Mouse (Mus musculus) adrenal gland, postnatal 25 days (tissue): ENCODE data around the gene Scoc. TPM values are rescaled to one million over a fixed set of nuclear protein-coding genes. Genes with fewer than 3 reads are reported as not detected.
"Not testable (repeated sequence)": the region's sequence is repeated elsewhere in the genome, so short reads cannot be mapped to it uniquely, and the experiment has no call there.

Source experiments
- DNase-seq: peaks from one replicate; pipeline ENCODE4 v3.0.0; 2021; ENCODE audit warnings: mixed read lengths
- long read RNA-seq: library from polyadenylated mRNA; stranded (forward); transcript quantifications from one replicate; pipeline ENCODE4 v2.0.0, GENCODE M21; 2021
- total RNA-seq: library from RNA; stranded (reverse); gene quantifications from 2 replicates; pipeline ENCODE4 v1.2.3, GENCODE M21; 2021

Gene Scoc
- total RNA-seq, result 62.3 and 76.3 TPM in 2 replicates
- long read RNA-seq, transcript Scoc-203 (4 exons, 409 nt), result major isoform, 24 of 28 reads
- long read RNA-seq, partial matches to known transcripts, result 0 of 28 reads
- long read RNA-seq, other reads (novel, unspliced or antisense), result 0 of 28 reads

- DNase-seq, result no peak
Measured at GRCm38 (mm10) chr8:83458222-83458621, at the start of gene Scoc. Gene Scoc, minus strand, starts transcription at chr8:83458391.

GRCm38 (mm10) chr8:83459606-83460005 is 1.4 kb upstream of the Scoc start:
- no peak for DNase-seq

GRCm38 (mm10) chr8:83457121-83457520 is 1.1 kb downstream of the Scoc start:
- DNase-seq, result no peak

DNA sequence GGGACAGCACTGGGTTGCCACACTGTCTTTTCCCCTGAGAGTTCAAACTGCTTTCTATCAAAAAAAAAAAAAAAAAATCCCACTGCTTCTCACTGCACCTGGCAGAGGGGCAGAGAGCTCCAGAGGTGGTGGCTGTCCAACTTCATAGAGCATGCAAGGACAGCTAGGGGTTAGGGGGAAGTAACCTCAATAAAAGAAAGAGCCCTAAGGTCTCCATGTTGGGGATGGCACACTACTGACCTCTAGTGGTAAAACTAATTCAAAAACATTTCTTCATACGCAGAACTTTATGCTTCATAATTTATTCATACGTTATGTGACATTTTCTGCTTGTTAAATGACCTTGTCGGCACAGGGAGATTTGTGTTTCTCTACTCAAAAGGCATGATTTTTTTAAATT is 7.1 kb downstream of the Scoc start:
- DNase-seq, result no peak

- no peak for DNase-seq
Measured at GRCm38 (mm10) chr8:83449960-83450359, 8.2 kb downstream of the Scoc start.

DNA sequence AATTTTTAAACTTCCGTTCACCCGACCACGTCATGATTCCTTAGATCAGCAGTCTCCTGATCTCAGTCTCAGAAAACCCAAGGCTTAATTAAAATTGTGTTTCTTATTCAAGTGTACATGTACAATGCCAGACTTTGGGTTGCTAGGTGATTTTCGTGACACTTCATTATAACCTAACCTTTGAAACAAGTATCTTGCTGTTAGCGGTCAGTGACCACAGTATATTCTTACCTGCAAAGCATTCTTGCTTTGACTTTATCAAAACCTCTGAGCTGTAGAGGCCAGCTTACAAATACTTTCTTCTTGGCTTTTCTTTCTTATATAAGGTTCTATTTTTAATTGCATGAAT is 15.2 kb downstream of the Scoc start:
- no peak for DNase-seq

DNA sequence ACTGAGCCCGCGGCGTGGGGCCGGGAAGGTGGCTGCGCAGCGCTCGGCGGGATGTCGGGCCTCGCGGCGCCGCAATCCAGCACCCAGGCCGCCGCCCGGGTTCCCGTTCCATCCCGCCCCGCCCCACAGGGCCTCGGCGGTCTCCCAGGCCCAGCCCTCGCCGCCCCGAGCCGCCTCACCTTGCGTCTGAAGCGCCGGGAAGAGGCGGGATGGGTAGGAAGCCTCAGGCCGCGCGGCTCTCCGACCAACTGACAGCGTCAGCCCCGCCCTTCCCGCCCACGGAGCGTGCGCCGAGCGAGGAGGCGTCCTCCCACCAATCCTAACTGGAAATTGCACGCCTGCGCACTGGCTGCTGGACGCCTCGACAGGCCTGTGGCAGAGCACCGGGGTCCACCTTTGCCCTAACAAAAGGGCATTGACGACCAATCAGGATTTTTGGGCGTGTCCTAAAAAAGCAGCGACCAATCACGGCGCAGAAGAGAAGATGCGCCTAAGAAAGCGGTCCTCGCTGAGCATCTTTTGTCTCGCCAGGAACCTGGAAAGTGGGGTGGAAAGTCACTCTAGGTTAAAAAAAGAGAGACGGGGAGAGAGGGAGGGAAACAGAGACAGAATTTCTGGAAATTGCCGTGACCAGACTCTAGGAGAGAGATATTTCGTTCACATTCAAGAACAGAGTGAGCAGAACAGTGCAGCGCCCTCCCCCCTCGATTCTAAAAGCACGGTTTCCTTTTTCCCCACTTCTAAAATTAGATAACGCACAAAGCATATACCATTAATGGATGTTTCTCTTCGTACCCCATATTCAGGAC is 15.7 kb downstream of the Scoc start:
- peak; percentile 100 for DNase-seq

- DNase-seq, result no peak
Measured at GRCm38 (mm10) chr8:83441656-83442242, 16.4 kb downstream of the Scoc start.

DNA sequence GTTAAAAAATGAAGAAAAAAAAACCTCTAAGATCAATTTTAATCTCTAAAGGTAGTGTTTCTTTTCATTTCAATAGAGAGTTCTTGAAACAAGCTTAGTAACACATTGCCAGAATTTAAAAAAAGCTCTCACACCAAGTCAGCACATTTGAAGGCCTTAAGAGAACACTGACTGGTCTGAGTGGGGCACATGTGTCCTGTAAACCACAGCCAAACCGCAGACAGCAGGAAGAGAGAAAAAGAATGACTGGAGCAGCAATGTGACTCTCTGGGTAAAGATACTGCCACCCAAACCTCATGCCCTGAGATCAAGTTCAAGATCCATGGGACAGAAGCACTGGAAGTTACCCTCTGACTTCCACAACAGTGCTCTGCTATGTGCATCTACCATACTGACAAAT is 21.1 kb downstream of the Scoc start:
- no peak for DNase-seq

- DNase-seq, result no peak
Measured at GRCm38 (mm10) chr8:83429071-83429524, 29.1 kb downstream of the Scoc start.

DNA sequence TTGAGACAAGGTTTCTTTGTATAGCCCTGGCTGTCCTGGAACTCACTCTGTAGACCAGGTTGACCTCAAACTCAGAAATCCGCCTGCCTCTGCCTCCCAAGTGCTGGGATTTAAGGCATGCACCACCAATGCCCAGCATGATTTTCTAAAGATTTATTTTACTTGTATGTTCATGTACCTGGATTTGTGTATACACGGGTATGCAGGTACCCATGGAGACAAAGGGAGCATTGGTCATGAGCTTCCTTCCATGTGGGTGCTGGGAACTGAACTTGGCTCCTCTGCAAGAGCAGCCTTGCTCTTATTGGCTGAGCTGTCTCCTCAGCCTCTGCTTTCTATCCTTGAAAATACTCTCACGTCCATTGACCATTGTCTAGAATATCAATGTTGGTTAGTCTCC is 29.6 kb downstream of the Scoc start:
- not testable (repeated sequence) for DNase-seq

DNA sequence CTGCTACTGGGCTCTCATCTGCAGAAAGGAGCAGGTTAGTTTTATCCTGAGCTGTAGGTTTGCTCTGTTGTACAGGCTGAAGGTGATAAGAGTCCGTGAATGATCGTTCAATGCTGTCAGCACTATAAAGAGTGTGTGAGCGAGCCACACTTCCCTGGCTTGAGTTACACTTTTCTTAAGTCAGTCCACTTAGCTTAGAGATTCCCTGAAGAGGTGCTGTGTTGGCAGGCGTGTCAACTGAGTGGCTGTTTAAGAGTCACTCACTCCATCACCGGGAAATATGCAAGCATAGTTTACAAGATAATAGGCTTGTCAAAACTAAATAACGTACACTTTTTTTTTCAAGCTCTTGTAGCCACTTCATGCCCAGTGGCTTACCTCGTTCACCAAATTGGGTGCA is 31.2 kb downstream of the Scoc start:
- DNase-seq, result no peak

DNA sequence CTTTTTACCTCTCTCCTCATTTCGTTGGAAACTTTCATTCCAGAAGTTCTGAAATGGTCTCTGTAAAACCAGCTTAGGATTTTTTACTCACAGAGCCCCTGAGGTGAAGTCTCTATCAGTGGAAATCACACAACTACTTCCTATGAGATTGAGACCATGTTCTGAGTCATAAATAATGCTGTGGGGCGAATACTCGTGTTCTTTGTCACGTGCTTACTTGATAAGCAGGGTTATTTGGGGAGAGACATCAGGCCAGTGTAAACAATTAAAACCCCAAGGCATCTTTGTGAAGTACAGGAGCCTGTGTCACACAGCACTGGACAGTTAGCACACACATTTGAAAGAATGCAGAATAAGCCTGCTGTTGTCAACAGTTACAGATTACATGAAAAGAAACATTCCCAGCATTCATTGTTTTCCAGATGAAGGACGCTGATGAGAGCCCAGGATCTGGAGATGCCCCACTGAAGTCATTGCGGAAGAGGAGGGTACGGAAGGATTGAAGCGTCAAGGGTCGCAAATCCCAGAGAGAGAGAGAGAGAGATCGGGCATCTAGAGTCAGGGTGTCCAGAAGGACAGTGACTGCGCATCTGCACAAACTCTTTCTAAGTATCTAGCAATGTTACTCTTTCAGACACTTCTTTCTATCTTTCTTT is 32.0 kb downstream of the Scoc start:
- DNase-seq, result no peak

DNA sequence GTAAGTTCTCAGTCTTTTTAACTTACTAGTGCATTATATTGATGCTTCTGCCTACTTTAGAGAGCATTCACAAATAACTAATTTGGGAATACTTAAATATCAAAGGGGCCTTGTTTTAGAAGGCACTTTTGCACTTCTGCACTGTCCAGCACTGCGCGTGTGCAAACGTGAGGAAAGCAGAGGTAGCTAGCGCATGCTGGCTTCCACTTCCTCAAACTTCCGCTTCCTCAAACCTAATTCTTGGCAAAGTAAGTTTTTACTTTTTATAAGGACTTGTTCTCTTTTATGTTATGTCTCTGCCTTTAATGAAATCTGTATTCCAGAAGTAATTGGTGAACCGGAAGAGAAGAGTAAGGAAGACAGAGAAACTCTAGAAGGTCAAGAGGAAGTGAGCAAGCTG is 33.0 kb downstream of the Scoc start:
- no peak for DNase-seq

- DNase-seq, result no peak
Measured at GRCm38 (mm10) chr8:83423032-83423825, 35.0 kb downstream of the Scoc start.

GRCm38 (mm10) chr8:83421354-83421753 is 36.8 kb downstream of the Scoc start:
- DNase-seq, result no peak

- DNase-seq, result no peak
Measured at GRCm38 (mm10) chr8:83418805-83419516, 39.2 kb downstream of the Scoc start.

DNA sequence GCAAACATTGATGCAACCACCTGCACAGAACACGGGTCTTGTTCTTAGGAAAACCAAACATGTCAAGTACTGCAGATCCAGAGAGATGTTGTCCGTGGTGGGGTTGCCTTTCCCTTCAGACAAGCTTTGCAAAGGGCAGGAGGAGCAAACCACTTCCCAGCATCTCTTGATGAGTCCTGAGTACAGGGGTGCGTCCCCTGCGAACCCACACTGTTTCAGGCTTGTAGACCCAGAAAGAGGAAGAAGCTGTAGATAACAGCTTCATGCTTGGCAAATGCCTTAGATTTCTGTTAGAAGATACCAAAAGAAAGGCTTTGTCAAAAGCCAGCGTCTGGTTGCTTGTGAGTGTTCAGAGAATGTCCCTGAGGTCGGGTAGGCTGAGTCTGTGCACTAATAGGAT is 40.2 kb downstream of the Scoc start:
- no peak for DNase-seq

DNA sequence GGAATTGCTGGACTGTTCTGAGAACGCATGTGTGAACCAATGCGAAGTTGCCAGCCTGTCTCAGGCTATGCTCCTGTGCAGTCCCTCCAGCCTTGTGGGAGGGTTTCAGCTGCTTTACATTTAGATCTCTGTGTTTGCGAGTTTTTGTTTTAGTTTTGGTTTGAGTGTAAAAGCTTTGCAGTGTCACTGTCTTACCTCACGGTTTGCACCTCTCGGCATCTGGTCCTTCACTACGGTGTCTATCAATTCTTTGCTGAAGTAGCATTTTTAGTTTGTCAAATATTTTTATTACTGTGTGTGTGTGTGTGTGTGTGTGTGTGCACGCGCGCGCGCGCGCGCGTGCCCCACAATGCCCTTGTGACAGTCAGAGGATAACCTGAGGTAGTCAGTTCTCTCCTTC is 41.3 kb downstream of the Scoc start:
- DNase-seq, result no peak

DNA sequence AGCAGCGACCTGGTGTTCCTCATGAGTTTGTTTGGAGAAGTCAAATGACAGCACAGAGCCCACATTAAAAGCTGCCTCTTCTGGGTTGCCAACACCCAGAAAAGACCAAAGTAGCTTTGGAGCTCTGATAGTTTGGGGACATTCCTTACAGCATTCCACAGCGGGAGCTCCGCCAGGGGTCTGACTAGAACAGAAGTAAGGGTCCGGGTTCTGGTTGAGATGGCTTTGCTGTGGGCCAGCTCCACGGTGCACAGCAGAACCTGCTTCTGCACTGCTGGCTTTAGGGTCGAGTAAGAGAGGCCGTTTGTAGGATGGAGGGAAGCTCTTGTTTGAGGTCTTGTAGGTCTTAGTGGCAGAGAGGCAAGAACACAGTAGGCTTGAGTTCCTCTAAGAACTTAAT is 49.7 kb downstream of the Scoc start:
- DNase-seq, result no peak

DNA sequence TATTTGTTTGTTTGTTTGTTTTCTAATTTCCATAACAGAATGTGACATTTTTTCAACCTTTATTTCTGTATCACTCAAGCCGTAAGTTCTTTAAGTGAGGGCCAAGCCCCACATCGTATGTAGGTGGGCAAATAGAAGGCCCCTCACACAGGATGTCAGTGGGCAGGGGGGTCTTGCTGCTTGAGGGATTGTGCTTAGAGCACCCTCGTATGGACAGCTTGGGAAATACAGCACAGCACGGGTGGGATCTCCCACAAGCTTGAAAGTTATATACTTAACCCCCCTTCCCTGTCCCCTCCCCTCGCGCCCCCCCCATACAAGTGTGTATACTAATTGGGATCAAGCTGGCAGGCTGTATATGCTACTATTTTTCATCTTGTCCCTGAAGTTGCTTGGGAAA is 51.4 kb downstream of the Scoc start:
- DNase-seq, result no peak

DNA sequence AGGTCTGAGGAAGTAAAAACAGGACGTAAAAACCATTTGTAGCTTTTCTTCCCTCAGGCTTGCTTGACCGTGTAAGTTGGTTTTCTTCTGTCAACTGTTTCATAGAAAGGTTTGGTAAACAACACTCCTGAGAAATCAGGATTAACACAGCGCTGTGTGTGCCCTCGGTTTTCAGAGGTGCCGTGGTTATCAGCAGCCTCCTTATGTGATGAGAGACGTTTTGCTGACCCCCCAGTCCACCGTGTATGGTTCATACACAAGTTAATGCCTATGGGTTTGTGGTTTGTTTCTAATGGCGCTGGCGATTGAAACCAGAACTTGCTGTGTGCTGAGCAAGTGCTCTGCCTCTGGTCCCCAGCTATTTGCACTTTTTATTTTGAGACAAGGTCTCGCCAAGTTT is 52.6 kb downstream of the Scoc start:
- no peak for DNase-seq
